Mouse (Mus musculus) stomach, postnatal 0 days (tissue): ENCODE measurements around the gene Gm10639. TPM values are rescaled to one million over a fixed set of nuclear protein-coding genes. Genes with fewer than 3 reads are reported as not detected.
"Not testable (repeated sequence)": the region's sequence is repeated elsewhere in the genome, so short reads cannot be mapped to it uniquely, and the experiment has no call there.

ENCODE experiments used
- ATAC-seq: fragments of 200-750 bp; cut with Nextera tagmentation; 2 replicates; pipeline ENCODE4 v1.8.0; 2017; ENCODE audit not compliant: low FRiP score, low TSS enrichment
- DNase-seq: peaks from one replicate; pipeline ENCODE4 v3.0.0-alpha.2; 2016; ENCODE audit warnings: low spot score
- H3K27ac ChIP-seq: fragments of 300-500 bp; sonication (generic); replicated peaks from 2 replicates; pipeline ENCODE4 v1.5.1; 2014; ENCODE audit warnings: mild to moderate bottlenecking, control low read depth
- H3K27me3 ChIP-seq: fragments of 300-500 bp; sonication (generic); 2 replicates; pipeline ENCODE4 v1.6.1; 2014; ENCODE audit warnings: low read length; ENCODE audit not compliant: control insufficient read depth, insufficient read depth
- H3K36me3 ChIP-seq: fragments of 300-500 bp; sonication (generic); 2 replicates; pipeline ENCODE4 v1.6.1; 2014; ENCODE audit warnings: low read length, mixed read lengths; ENCODE audit not compliant: control insufficient read depth, insufficient read depth
- H3K4me1 ChIP-seq: fragments of 300-500 bp; sonication (generic); replicated peaks from 2 replicates; pipeline ENCODE4 v1.6.1; 2014; ENCODE audit warnings: antibody characterized with exemption; ENCODE audit not compliant: control insufficient read depth, insufficient read depth
- H3K4me2 ChIP-seq: fragments of 300-500 bp; sonication (generic); replicated peaks from 2 replicates; pipeline ENCODE4 v1.6.1; 2014; ENCODE audit warnings: low read depth, mild to moderate bottlenecking, control low read depth, moderate library complexity
- H3K4me3 ChIP-seq: fragments of 300-500 bp; sonication (generic); 2 replicates; pipeline ENCODE4 v1.5.1; 2014; ENCODE audit warnings: low read depth, low read length, control low read depth
- H3K9ac ChIP-seq: fragments of 300-500 bp; sonication (generic); 2 replicates; pipeline ENCODE4 v1.6.1; 2014; ENCODE audit warnings: mild to moderate bottlenecking, low read length, control low read depth, mixed read lengths
- H3K9me3 ChIP-seq: fragments of 300-500 bp; sonication (generic); 2 replicates; pipeline ENCODE4 v1.6.1; 2016; ENCODE audit warnings: low read length; ENCODE audit not compliant: control insufficient read depth
- CTCF ChIP-seq: IDR thresholded peaks from 2 replicates; pipeline ENCODE4 v1.5.1; 2016; ENCODE audit warnings: antibody characterized with exemption, low read depth, mild to moderate bottlenecking, moderate library complexity
- EP300 ChIP-seq: optimal IDR thresholded peaks from 2 replicates; pipeline ENCODE3; 2016; ENCODE audit warnings: antibody characterized with exemption
- WGBS: fragments of 180-500 bp; shearing (Covaris S2); extraction: QIAGEN DNeasy Blood & Tissue Kit; methylation state at CpG from one replicate; pipeline ENCODE4 v1.1.7; 2014; 5-methylcytosine and 5-hydroxymethylcytosine counted together
- polyA plus RNA-seq: library from polyadenylated mRNA; unstranded; fragments of >200 nt; fragmentation: Nextera tagmentation; extraction: Ambion mirVana; gene quantifications from 2 replicates; pipeline ENCODE4 v1.2.1, GENCODE M21; 2015

Gm10639 gene
- polyA plus RNA-seq, 1 experiment from 2014 or later, result 5.1 TPM

GRCm38 (mm10) chr9:78294781-78295180 lies 5.1 kb downstream of the Gm10639 start:
- H3K27me3 ChIP-seq, H3K9me3 ChIP-seq, DNase-seq, H3K36me3 ChIP-seq, H3K4me1 ChIP-seq, H3K9ac ChIP-seq, H3K4me2 ChIP-seq, H3K4me3 ChIP-seq, H3K27ac ChIP-seq, ATAC-seq: not testable (repeated sequence)
- 76% methylated on average over 5 of the region's 7 CpGs for WGBS

- H3K27me3 ChIP-seq, H3K4me3 ChIP-seq, H3K27ac ChIP-seq, H3K9ac ChIP-seq, H3K4me1 ChIP-seq, H3K36me3 ChIP-seq, H3K9me3 ChIP-seq, H3K4me2 ChIP-seq: not testable (repeated sequence)
- 9% methylated on average over 6 of the region's 6 CpGs for WGBS
- DNase-seq (peak; percentile 81), ATAC-seq (peak; percentile 31; the same call in 1 of the 2 replicates)
- peak; percentile 82 for TF ChIP-seq CTCF
These were observed 6.4 kb downstream of the Gm10639 start for GRCm38 (mm10) chr9:78296089-78296488.

GRCm38 (mm10) chr9:78298232-78298631 lies 8.5 kb downstream of the Gm10639 start:
- no peak overlapping the region for H3K4me2 ChIP-seq
- 73% methylated on average over 1 of the region's 1 CpGs for WGBS
- no peak for ATAC-seq

GRCm38 (mm10) chr9:78299143-78299542 lies 9.4 kb downstream of the Gm10639 start:
- H3K9ac ChIP-seq, H3K36me3 ChIP-seq, H3K4me3 ChIP-seq, H3K9me3 ChIP-seq, H3K4me1 ChIP-seq, H3K4me2 ChIP-seq, H3K27me3 ChIP-seq, H3K27ac ChIP-seq: not testable (repeated sequence)
- 63% methylated on average over 1 of the region's 1 CpGs for WGBS
- DNase-seq (peak; percentile 61), ATAC-seq (peak; percentile 88)

More at GRCm38 (mm10) chr9:78298232-78298631, 8.5 kb downstream of the Gm10639 start:
- Histone ChIP-seq H3K4me3 (no peak overlapping the region), H3K36me3 (no peaks in the 10 kb centered on the region), H3K9ac (no peak overlapping the region), H3K9me3 (no peaks in the 10 kb centered on the region), H3K4me1 (no peaks in the 10 kb centered on the region), H3K27me3 (no peaks in the 10 kb centered on the region), H3K27ac (no peak overlapping the region)
- no peak for DNase-seq
- TF ChIP-seq EP300, result no peak
- no peak for TF ChIP-seq CTCF

- not testable (repeated sequence) for H3K9ac ChIP-seq, H3K4me2 ChIP-seq, H3K9me3 ChIP-seq, H3K27me3 ChIP-seq, H3K36me3 ChIP-seq, H3K27ac ChIP-seq, H3K4me3 ChIP-seq, DNase-seq, H3K4me1 ChIP-seq
- WGBS, result 61% methylated on average over 1 of the region's 3 CpGs
- peak; percentile 49; the same call in 1 of the 2 replicates for ATAC-seq
These were observed 18.4 kb downstream of the Gm10639 start for GRCm38 (mm10) chr9:78308122-78308521.

GRCm38 (mm10) chr9:78314696-78315095 lies 25.0 kb downstream of the Gm10639 start, which contains the start of gene Omt2a:
Gene Omt2a, minus strand, starts transcription at chr9:78314796.
- no peak for ATAC-seq
- 80% methylated on average over 2 of the region's 2 CpGs for WGBS
- H3K9me3 ChIP-seq, result no peaks in the 10 kb centered on the region
- no peak within 1 kb of the TSS for H3K4me3 ChIP-seq
- H3K9ac ChIP-seq, result no peak within 1 kb of the TSS
- no peak within 1 kb of the TSS for H3K4me2 ChIP-seq
- TF ChIP-seq CTCF (no peak), EP300 (no peak)
- no peak for DNase-seq
- H3K27me3 ChIP-seq, result no peaks in the 10 kb centered on the region
- H3K4me1 ChIP-seq, result no peaks in the 10 kb centered on the region
- H3K36me3 ChIP-seq, result no peaks in the 10 kb centered on the region
- no peak within 1 kb of the TSS for H3K27ac ChIP-seq
